Mouse (Mus musculus) liver, embryonic 14.5 days (tissue): ENCODE results near the gene Kif16b. TPM values are rescaled to one million over a fixed set of nuclear protein-coding genes. Genes with fewer than 3 reads are reported as not detected.
A peak's percentile ranks its signal among the peaks of the same experiment; 100 is the strongest.

Experiments used
- ATAC-seq: fragments of 200-750 bp; cut with Nextera tagmentation; 2 replicates; pipeline ENCODE4 v1.8.0; 2017; ENCODE audit warnings: moderate number of reproducible peaks, mild to moderate bottlenecking, moderate library complexity; ENCODE audit not compliant: insufficient read depth
- DNase-seq, 3 experiments: peaks; one replicate each; pipeline ENCODE4 v3.0.0-alpha.2; 2012 to 2013; ENCODE audit warnings: low read depth in 3 of 3, low spot score in 3 of 3
- H3K27ac ChIP-seq: fragments of 300-500 bp; sonication (generic); 2 replicates; pipeline ENCODE4 v1.5.1; 2014; ENCODE audit warnings: moderate library complexity, mild to moderate bottlenecking, control low read depth, inconsistent platforms
- H3K27me3 ChIP-seq: fragments of 300-500 bp; sonication (generic); 2 replicates; pipeline ENCODE4 v1.6.1; 2014; ENCODE audit warnings: mild to moderate bottlenecking, low read length, moderate library complexity; ENCODE audit not compliant: control insufficient read depth, insufficient read depth
- H3K36me3 ChIP-seq: fragments of 300-500 bp; sonication (generic); replicated peaks from 2 replicates; pipeline ENCODE4 v1.6.1; 2014; ENCODE audit warnings: low read depth; ENCODE audit not compliant: control insufficient read depth, insufficient read depth
- H3K4me1 ChIP-seq, 2 experiments: fragments of 200-500 bp in 1 of 2; fragments of 300-500 bp in 1 of 2; sonication (generic) in 1 of 2; replicated peaks; 2 replicates each; pipeline ENCODE4 v1.6.1; 2012 to 2014; ENCODE audit warnings: antibody characterized with exemption in 1 of 2, inconsistent platforms in 1 of 2, low read length in 1 of 2; ENCODE audit not compliant: control insufficient read depth in 2 of 2, insufficient read depth in 2 of 2
- H3K4me2 ChIP-seq: fragments of 300-500 bp; sonication (generic); 2 replicates; pipeline ENCODE4 v1.6.1; 2014; ENCODE audit warnings: low read depth, mild to moderate bottlenecking, control low read depth, moderate library complexity
- H3K4me3 ChIP-seq, 2 experiments: fragments of 200-500 bp in 1 of 2; fragments of 300-500 bp in 1 of 2; sonication (generic) in 1 of 2; 2 replicates each; pipeline ENCODE4 v1.5.1; 2012 to 2014; ENCODE audit warnings: low read depth in 2 of 2, low read length in 2 of 2, mild to moderate bottlenecking in 2 of 2, control low read depth in 1 of 2, inconsistent platforms in 1 of 2, moderate library complexity in 1 of 2; ENCODE audit not compliant: insufficient read depth in 1 of 2
- H3K9ac ChIP-seq: fragments of 300-500 bp; sonication (generic); replicated peaks from 2 replicates; pipeline ENCODE4 v1.6.1; 2014; ENCODE audit warnings: mild to moderate bottlenecking, control low read depth, moderate library complexity
- H3K9me3 ChIP-seq: fragments of 300-500 bp; sonication (generic); 2 replicates; pipeline ENCODE4 v1.6.1; 2016; ENCODE audit warnings: low read length, mixed read lengths; ENCODE audit not compliant: control insufficient read depth
- CTCF ChIP-seq: IDR thresholded peaks from 2 replicates; pipeline ENCODE4 v1.5.1; 2016; ENCODE audit warnings: antibody characterized with exemption, low read depth, control low read depth
- EP300 ChIP-seq: IDR thresholded peaks from 2 replicates; pipeline ENCODE4 v1.6.1; 2016; ENCODE audit warnings: antibody characterized with exemption, low read depth
- WGBS: fragments of 180-500 bp; shearing (Covaris S2); extraction: QIAGEN DNeasy Blood & Tissue Kit; methylation state at CpG from one replicate; pipeline ENCODE4 v1.1.7; 2014; ENCODE audit not compliant: insufficient replicate concordance; 5-methylcytosine and 5-hydroxymethylcytosine counted together
- polyA plus RNA-seq, 2 experiments: library from polyadenylated mRNA; depleted of rRNA in 1 of 2; stranded (reverse) in 1 of 2; unstranded in 1 of 2; fragments of >200 nt; fragmentation: Nextera tagmentation in 1 of 2; extraction: Ambion mirVana in 1 of 2; gene quantifications; 2 replicates each; pipeline versions ENCODE4 v1.2.1 to v1.2.3; 2012 to 2014

Gene Kif16b
- polyA plus RNA-seq, 2 experiments = 2.2 to 2.5 TPM

- DNase-seq (no peak), ATAC-seq (no peak)
- Histone ChIP-seq H3K27me3 (no peaks in the 10 kb centered on the region), H3K9me3 (no peaks in the 10 kb centered on the region), H3K27ac (no peak overlapping the region), H3K4me2 (no peak overlapping the region), H3K4me1 (peaks cover 0 to 6% of the 10 kb centered on the region in 2 experiments; a peak in 2 of 4 replicates), H3K36me3 (no peaks in the 10 kb centered on the region), H3K4me3 (no peak overlapping the region), H3K9ac (no peak overlapping the region)
- TF ChIP-seq EP300 (no peak), CTCF (no peak)
- WGBS = 62% methylated on average over 4 of the region's 4 CpGs
Measured at GRCm38 (mm10) chr2:142875936-142876335, 25.4 kb downstream of the Kif16b start.

DNA sequence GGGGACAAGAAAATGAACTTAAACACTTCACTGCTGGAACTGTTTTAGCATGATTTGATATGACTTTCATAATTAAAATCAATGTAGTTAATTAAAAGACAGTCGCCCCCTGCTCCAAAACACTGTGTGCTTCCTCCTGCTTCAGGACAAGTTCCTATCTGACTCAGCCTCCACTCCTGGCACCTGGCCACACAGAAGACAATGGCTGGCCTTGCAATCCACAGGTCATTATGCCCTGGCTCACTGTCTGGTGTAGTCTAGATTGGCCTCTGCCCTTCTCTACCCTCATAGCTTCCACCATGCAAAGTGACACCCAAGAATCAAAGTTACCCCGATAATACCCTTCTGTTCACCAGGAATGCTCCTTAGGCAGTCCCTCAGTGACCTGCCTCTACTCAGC lies 26.8 kb downstream of the Kif16b start:
- H3K27ac ChIP-seq = no peak overlapping the region
- ATAC-seq (no peak), DNase-seq (no peak)
- H3K4me1 ChIP-seq = peaks cover 0 to 6% of the 10 kb centered on the region in 2 experiments; a peak in 2 of 4 replicates
- TF ChIP-seq CTCF (no peak), EP300 (no peak)
- H3K36me3 ChIP-seq = no peaks in the 10 kb centered on the region
- no peak overlapping the region for H3K4me2 ChIP-seq
- no peaks in the 10 kb centered on the region for H3K9me3 ChIP-seq
- no peak overlapping the region for H3K4me3 ChIP-seq
- no peaks in the 10 kb centered on the region for H3K27me3 ChIP-seq
- 65% methylated on average over 2 of the region's 2 CpGs for WGBS
- H3K9ac ChIP-seq = no peak overlapping the region

GRCm38 (mm10) chr2:142870055-142870454 lies 31.3 kb downstream of the Kif16b start:
- Histone ChIP-seq H3K9ac (no peak overlapping the region), H3K36me3 (no peaks in the 10 kb centered on the region), H3K4me2 (no peak overlapping the region), H3K4me1 (no peaks in the 10 kb centered on the region), H3K27ac (no peak overlapping the region), H3K4me3 (no peak overlapping the region), H3K9me3 (no peaks in the 10 kb centered on the region), H3K27me3 (no peaks in the 10 kb centered on the region)
- TF ChIP-seq EP300 = no peak
- no peak for TF ChIP-seq CTCF
- no peak for ATAC-seq
- no peak for DNase-seq
- 78% methylated on average over 8 of the region's 8 CpGs for WGBS

- H3K27me3 ChIP-seq = no peaks in the 10 kb centered on the region
- 77% methylated on average over 2 of the region's 2 CpGs for WGBS
- H3K4me1 ChIP-seq = no peaks in the 10 kb centered on the region
- H3K9me3 ChIP-seq = no peaks in the 10 kb centered on the region
- H3K27ac ChIP-seq = no peak overlapping the region
- no peak overlapping the region for H3K9ac ChIP-seq
- TF ChIP-seq EP300 (no peak), CTCF (no peak)
- no peak for DNase-seq
- no peak for ATAC-seq
- no peak overlapping the region for H3K4me2 ChIP-seq
- H3K4me3 ChIP-seq = no peak overlapping the region
- no peaks in the 10 kb centered on the region for H3K36me3 ChIP-seq
Measured at GRCm38 (mm10) chr2:142867481-142867880, 33.9 kb downstream of the Kif16b start.

- DNase-seq (no peak), ATAC-seq (no peak)
- WGBS = 65% methylated on average over 6 of the region's 6 CpGs
- H3K27me3 ChIP-seq = no peaks in the 10 kb centered on the region
- no peak overlapping the region for H3K27ac ChIP-seq
- no peak overlapping the region for H3K4me3 ChIP-seq
- TF ChIP-seq CTCF = no peak
- no peak for TF ChIP-seq EP300
- no peaks in the 10 kb centered on the region for H3K36me3 ChIP-seq
- no peaks in the 10 kb centered on the region for H3K4me1 ChIP-seq
- H3K4me2 ChIP-seq = no peak overlapping the region
- no peaks in the 10 kb centered on the region for H3K9me3 ChIP-seq
- no peak overlapping the region for H3K9ac ChIP-seq
Measured at GRCm38 (mm10) chr2:142860994-142861393, 40.3 kb downstream of the Kif16b start.

DNA sequence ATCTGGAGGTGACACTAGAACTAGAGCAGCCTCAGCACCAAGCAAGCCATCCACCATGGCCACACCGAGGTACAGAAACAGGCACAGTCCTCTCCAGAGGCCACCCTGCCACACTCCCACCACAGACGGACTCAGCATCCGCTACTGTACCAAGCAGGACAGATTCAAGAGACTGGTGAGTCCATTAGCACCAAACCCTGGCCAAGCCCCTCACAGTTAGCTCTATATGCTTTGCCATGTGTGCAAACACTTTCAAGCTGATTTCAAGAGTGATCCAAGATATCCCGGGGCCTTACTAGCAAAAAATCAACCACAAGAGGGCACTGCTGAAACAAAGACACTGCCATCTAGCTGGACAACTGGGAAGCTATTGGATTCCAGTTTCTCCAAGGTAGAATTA lies 41.9 kb downstream of the Kif16b start:
- Histone ChIP-seq H3K27ac (no peak overlapping the region), H3K4me2 (no peak overlapping the region), H3K36me3 (no peaks in the 10 kb centered on the region), H3K9me3 (no peaks in the 10 kb centered on the region), H3K4me3 (no peak overlapping the region), H3K27me3 (no peaks in the 10 kb centered on the region), H3K4me1 (no peaks in the 10 kb centered on the region), H3K9ac (no peak overlapping the region)
- WGBS = 64% methylated on average over 4 of the region's 4 CpGs
- ATAC-seq (no peak), DNase-seq (peak in 1 of 3 experiments; percentile 4)
- TF ChIP-seq EP300 (no peak), CTCF (peak; percentile 63)
